Mouse (Mus musculus) lung, postnatal 0 days (tissue): ENCODE measurements around the gene Ankdd1b. TPM values are rescaled to one million over a fixed set of nuclear protein-coding genes. Genes with fewer than 3 reads are reported as not detected.
A peak's percentile ranks its signal among the peaks of the same experiment; 100 is the strongest.

Experiments
- ATAC-seq: fragments of 200-750 bp; cut with Nextera tagmentation; 2 replicates; pipeline ENCODE4 v1.8.0; 2017; ENCODE audit warnings: moderate library complexity
- DNase-seq: peaks from one replicate; pipeline ENCODE4 v3.0.0-alpha.2; 2016; ENCODE audit warnings: low spot score
- H3K27ac ChIP-seq: fragments of 300-500 bp; sonication (generic); 2 replicates; pipeline ENCODE4 v1.5.1; 2014; ENCODE audit warnings: antibody characterized with exemption, mild to moderate bottlenecking, low read length, mixed read lengths
- H3K27me3 ChIP-seq: fragments of 300-500 bp; sonication (generic); replicated peaks from 2 replicates; pipeline ENCODE4 v1.6.1; 2014; ENCODE audit warnings: low read length, mixed read lengths; ENCODE audit not compliant: insufficient read depth
- H3K36me3 ChIP-seq: fragments of 300-500 bp; sonication (generic); 2 replicates; pipeline ENCODE4 v1.6.1; 2014; ENCODE audit warnings: low read length, mixed read lengths; ENCODE audit not compliant: insufficient read depth
- H3K4me1 ChIP-seq: fragments of 300-500 bp; sonication (generic); 2 replicates; pipeline ENCODE4 v1.6.1; 2014; ENCODE audit warnings: antibody characterized with exemption, low read depth, low read length, mixed read lengths; ENCODE audit not compliant: insufficient read depth
- H3K4me2 ChIP-seq: fragments of 300-500 bp; sonication (generic); replicated peaks from 2 replicates; pipeline ENCODE4 v1.6.1; 2014; ENCODE audit warnings: low read depth, mild to moderate bottlenecking, low read length, moderate library complexity, mixed read lengths
- H3K4me3 ChIP-seq: fragments of 300-500 bp; sonication (generic); 2 replicates; pipeline ENCODE4 v1.5.1; 2014; ENCODE audit warnings: low read depth, low read length
- H3K9ac ChIP-seq: fragments of 300-500 bp; sonication (generic); replicated peaks from 2 replicates; pipeline ENCODE4 v1.6.1; 2014; ENCODE audit warnings: low read depth, mild to moderate bottlenecking
- H3K9me3 ChIP-seq: fragments of 300-500 bp; sonication (generic); 2 replicates; pipeline ENCODE4 v1.6.1; 2016; ENCODE audit warnings: low read length, mixed read lengths
- CTCF ChIP-seq: IDR thresholded peaks from 2 replicates; pipeline ENCODE4 v1.5.1; 2016; ENCODE audit warnings: antibody characterized with exemption, mild to moderate bottlenecking
- EP300 ChIP-seq: IDR thresholded peaks from 2 replicates; pipeline ENCODE4 v1.6.1; 2016; ENCODE audit warnings: antibody characterized with exemption, mild to moderate bottlenecking, control low read depth
- WGBS: fragments of 180-500 bp; shearing (Covaris S2); extraction: QIAGEN DNeasy Blood & Tissue Kit; methylation state at CpG from one replicate; pipeline ENCODE4 v1.1.7; 2014; 5-methylcytosine and 5-hydroxymethylcytosine counted together
- polyA plus RNA-seq: library from polyadenylated mRNA; unstranded; fragments of >200 nt; fragmentation: Nextera tagmentation; extraction: Ambion mirVana; gene quantifications from 2 replicates; pipeline ENCODE4 v1.2.1, GENCODE M21; 2015

Gene Ankdd1b
- polyA plus RNA-seq, 1 experiment from 2014 or later = 0.24 TPM

- Histone ChIP-seq H3K36me3 (no peaks in the 10 kb centered on the region), H3K4me3 (no peak overlapping the region), H3K27ac (no peak overlapping the region), H3K4me1 (no peaks in the 10 kb centered on the region), H3K27me3 (no peaks in the 10 kb centered on the region), H3K9ac (no peak overlapping the region), H3K4me2 (no peak overlapping the region), H3K9me3 (no peaks in the 10 kb centered on the region)
- WGBS = 78% methylated on average over 11 of the region's 11 CpGs
- DNase-seq (peak; percentile 19), ATAC-seq (no peak)
- TF ChIP-seq CTCF = no peak
- TF ChIP-seq EP300 = no peak
Observed at GRCm38 (mm10) chr13:96451386-96452140, 19.4 kb downstream of the Ankdd1b start.

DNA sequence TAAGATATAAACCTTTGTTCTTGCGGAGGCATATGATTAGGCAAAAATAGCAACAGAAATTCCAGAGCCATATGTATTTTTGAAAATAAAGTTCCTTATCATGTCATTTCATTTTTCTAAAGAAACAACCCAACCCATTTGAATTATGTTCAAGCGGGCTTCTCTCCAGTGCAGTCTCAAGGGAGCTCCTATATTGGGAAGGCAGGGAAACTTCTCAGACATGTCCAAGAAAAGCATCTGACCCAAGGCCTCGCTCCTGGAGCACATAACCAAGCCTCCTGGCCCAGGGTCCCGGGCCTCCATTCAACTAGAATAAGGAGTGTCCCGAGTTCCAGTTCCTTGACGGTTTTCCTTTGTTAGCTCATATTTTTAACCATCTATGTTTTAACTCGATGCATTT lies 20.1 kb downstream of the Ankdd1b start:
- H3K9me3 ChIP-seq = no peaks in the 10 kb centered on the region
- ATAC-seq = no peak
- TF ChIP-seq EP300 = no peak
- no peak for TF ChIP-seq CTCF
- no peaks in the 10 kb centered on the region for H3K36me3 ChIP-seq
- H3K4me3 ChIP-seq = no peak overlapping the region
- 73% methylated on average over 7 of the region's 7 CpGs for WGBS
- H3K9ac ChIP-seq = no peak overlapping the region
- no peak overlapping the region for H3K4me2 ChIP-seq
- H3K27me3 ChIP-seq = no peaks in the 10 kb centered on the region
- DNase-seq = no peak
- no peaks in the 10 kb centered on the region for H3K4me1 ChIP-seq
- H3K27ac ChIP-seq = no peak overlapping the region

GRCm38 (mm10) chr13:96450205-96450856 lies 20.7 kb downstream of the Ankdd1b start:
- Histone ChIP-seq H3K9ac (no peak overlapping the region), H3K27ac (no peak overlapping the region), H3K27me3 (no peaks in the 10 kb centered on the region), H3K4me2 (no peak overlapping the region), H3K9me3 (no peaks in the 10 kb centered on the region), H3K4me3 (no peak overlapping the region), H3K36me3 (no peaks in the 10 kb centered on the region), H3K4me1 (no peaks in the 10 kb centered on the region)
- 69% methylated on average over 11 of the region's 11 CpGs for WGBS
- ATAC-seq (no peak), DNase-seq (no peak)
- TF ChIP-seq CTCF = no peak
- no peak for TF ChIP-seq EP300

DNA sequence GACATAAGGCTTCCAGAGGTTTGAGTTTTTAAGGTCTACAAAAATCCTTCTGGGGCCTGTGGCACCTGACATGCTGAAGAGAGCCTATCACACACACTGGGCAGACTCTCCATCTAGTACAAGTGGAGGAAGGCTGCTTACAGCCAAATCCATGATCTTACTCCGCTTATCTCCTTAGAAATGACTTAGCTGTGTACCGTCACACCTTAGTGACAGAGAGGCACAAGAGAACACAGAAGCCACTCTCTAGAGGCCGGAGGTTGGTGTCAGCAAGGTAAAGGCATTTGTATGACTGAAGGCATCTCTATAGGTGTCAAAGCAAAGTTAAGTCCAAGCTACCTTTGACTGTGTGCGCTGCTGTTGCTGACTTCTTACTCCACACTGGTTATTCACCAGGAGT lies 30.6 kb downstream of the Ankdd1b start:
- WGBS = 88% methylated on average over 4 of the region's 4 CpGs

GRCm38 (mm10) chr13:96436921-96437320 lies 34.1 kb downstream of the Ankdd1b start:
- Histone ChIP-seq H3K4me1 (peaks cover 21% of the 10 kb centered on the region; the same call in 1 of the 2 replicates), H3K9ac (no peak overlapping the region), H3K27me3 (no peaks in the 10 kb centered on the region), H3K27ac (no peak overlapping the region), H3K4me3 (no peak overlapping the region), H3K9me3 (no peaks in the 10 kb centered on the region), H3K4me2 (no peak overlapping the region), H3K36me3 (no peaks in the 10 kb centered on the region)
- TF ChIP-seq EP300 (no peak), CTCF (no peak)
- no peak for DNase-seq
- 52% methylated on average over 1 of the region's 1 CpGs for WGBS
- ATAC-seq = no peak

More for the DNA sequence above, 30.6 kb downstream of the Ankdd1b start:
- H3K27ac ChIP-seq = no peak overlapping the region
- no peaks in the 10 kb centered on the region; the same call in 1 of the 2 replicates for H3K4me1 ChIP-seq
- TF ChIP-seq EP300 (no peak), CTCF (no peak)
- no peaks in the 10 kb centered on the region for H3K9me3 ChIP-seq
- no peak overlapping the region for H3K4me2 ChIP-seq
- ATAC-seq = no peak
- H3K36me3 ChIP-seq = no peaks in the 10 kb centered on the region
- H3K27me3 ChIP-seq = no peaks in the 10 kb centered on the region
- no peak overlapping the region for H3K4me3 ChIP-seq
- H3K9ac ChIP-seq = no peak overlapping the region
- DNase-seq = no peak

DNA sequence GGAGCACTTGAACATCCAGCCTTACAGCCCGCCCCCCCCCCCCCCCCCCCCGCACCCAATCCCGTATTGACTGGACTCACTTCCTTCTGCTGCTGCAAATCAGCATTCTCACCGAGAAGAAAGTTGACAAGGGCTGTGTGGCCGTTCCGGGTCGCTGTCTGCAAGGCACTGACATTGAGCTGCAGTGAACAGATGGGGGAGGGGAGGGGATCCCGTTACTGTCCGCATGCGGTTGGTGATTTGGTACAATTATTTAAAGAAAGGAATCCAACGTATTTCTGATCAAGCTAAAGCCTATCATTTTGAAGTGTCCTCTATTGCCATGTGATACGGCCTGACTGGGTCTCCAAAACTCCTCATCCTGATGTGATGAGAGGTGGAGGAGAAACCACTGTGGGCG lies 35.2 kb downstream of the Ankdd1b start:
- Histone ChIP-seq H3K4me2 (no peak overlapping the region), H3K27ac (no peak overlapping the region), H3K36me3 (no peaks in the 10 kb centered on the region), H3K4me1 (peaks cover 21% of the 10 kb centered on the region; the same call in 1 of the 2 replicates), H3K9ac (no peak overlapping the region), H3K9me3 (no peaks in the 10 kb centered on the region), H3K27me3 (no peaks in the 10 kb centered on the region), H3K4me3 (no peak overlapping the region)
- WGBS = 44% methylated on average over 12 of the region's 13 CpGs
- TF ChIP-seq EP300 (no peak), CTCF (0 out of 2 replicates have a peak, but pooled peaks have one; percentile 16)
- DNase-seq (peak; percentile 30), ATAC-seq (no peak)
